Mouse (Mus musculus) C2C12 (cell line): ENCODE measurements around the gene Trim14. TPM values are rescaled to one million over a fixed set of nuclear protein-coding genes. Genes with fewer than 3 reads are reported as not detected.

Experiments
- H3K27me3 ChIP-seq: one replicate; pipeline ENCODE4 v1.6.1; 2011; ENCODE audit not compliant: control insufficient read depth, insufficient read depth, insufficient read length
- H3K36me3 ChIP-seq: one replicate; pipeline ENCODE4 v1.6.1; 2011; ENCODE audit not compliant: control insufficient read depth, insufficient read depth
- H3K4me3 ChIP-seq: one replicate; pipeline ENCODE4 v1.5.1; 2011; ENCODE audit warnings: mild to moderate bottlenecking, control low read depth; ENCODE audit not compliant: poor library complexity, insufficient read depth, severe bottlenecking
- H3K79me2 ChIP-seq: one replicate; pipeline ENCODE4 v1.6.1; 2011; ENCODE audit not compliant: control insufficient read depth, insufficient read depth
- H3K79me3 ChIP-seq: one replicate; pipeline ENCODE4 v1.6.1; 2011; ENCODE audit warnings: low read depth, control low read depth
- H3ac ChIP-seq: one replicate; pipeline ENCODE3; 2011; ENCODE audit warnings: low read depth; ENCODE audit not compliant: control insufficient read depth, insufficient read length
- CEBPB ChIP-seq: IDR thresholded peaks from one replicate; pipeline ENCODE4 v1.6.1; 2011; ENCODE audit warnings: low read depth, mild to moderate bottlenecking, control low read depth, moderate library complexity
- CTCF ChIP-seq: IDR thresholded peaks from one replicate; pipeline ENCODE4 v1.5.1; 2011; ENCODE audit not compliant: control insufficient read depth, insufficient read depth, insufficient read length
- FOSL1 ChIP-seq: IDR thresholded peaks from one replicate; pipeline ENCODE4 v1.8.0; 2011; ENCODE audit warnings: mild to moderate bottlenecking, low read length; ENCODE audit not compliant: poor library complexity, insufficient read depth, severe bottlenecking
- MAX ChIP-seq: IDR thresholded peaks from one replicate; pipeline ENCODE4 v1.6.1; 2011; ENCODE audit warnings: mild to moderate bottlenecking, control low read depth
- MYOD1 ChIP-seq: IDR thresholded peaks from one replicate; pipeline ENCODE4 v1.6.1; 2011; ENCODE audit warnings: low read depth; ENCODE audit not compliant: control insufficient read depth, insufficient read length
- MYOG ChIP-seq: IDR thresholded peaks from one replicate; pipeline ENCODE4 v1.6.1; 2011; ENCODE audit not compliant: control insufficient read depth, insufficient read length; ENCODE audit errors: extremely low read depth
- USF1 ChIP-seq: IDR thresholded peaks from one replicate; pipeline ENCODE4 v1.6.1; 2011; ENCODE audit warnings: low read depth, mild to moderate bottlenecking, control low read depth, moderate library complexity
- polyA plus RNA-seq: library from polyadenylated mRNA; unstranded; fragments of >200 nt; fragmentation: generic; extraction: Trizol; gene quantifications from one replicate; pipeline ENCODE4 v1.2.1, GENCODE M21; 2012; ENCODE audit warnings: missing spikeins

Gene Trim14
- polyA plus RNA-seq, 1 experiment, result 0.12 TPM

- H3K79me3 ChIP-seq, result no peaks in the 10 kb centered on the region
- TF ChIP-seq CEBPB (no peak), USF1 (peak; percentile 37), CTCF (no peak), MAX (peak; percentile 91), FOSL1 (no peak), MYOD1 (peak; percentile 33)
- H3ac ChIP-seq, result peak overlapping the region; percentile 64
- no peaks in the 10 kb centered on the region for H3K27me3 ChIP-seq
- peaks cover 25% of the 10 kb centered on the region for H3K36me3 ChIP-seq
- peak overlapping the region; percentile 30 for H3K4me3 ChIP-seq
- no peaks in the 10 kb centered on the region for H3K79me2 ChIP-seq
These were observed 28.9 kb downstream of the Trim14 start for GRCm38 (mm10) chr4:46506801-46507610.

DNA sequence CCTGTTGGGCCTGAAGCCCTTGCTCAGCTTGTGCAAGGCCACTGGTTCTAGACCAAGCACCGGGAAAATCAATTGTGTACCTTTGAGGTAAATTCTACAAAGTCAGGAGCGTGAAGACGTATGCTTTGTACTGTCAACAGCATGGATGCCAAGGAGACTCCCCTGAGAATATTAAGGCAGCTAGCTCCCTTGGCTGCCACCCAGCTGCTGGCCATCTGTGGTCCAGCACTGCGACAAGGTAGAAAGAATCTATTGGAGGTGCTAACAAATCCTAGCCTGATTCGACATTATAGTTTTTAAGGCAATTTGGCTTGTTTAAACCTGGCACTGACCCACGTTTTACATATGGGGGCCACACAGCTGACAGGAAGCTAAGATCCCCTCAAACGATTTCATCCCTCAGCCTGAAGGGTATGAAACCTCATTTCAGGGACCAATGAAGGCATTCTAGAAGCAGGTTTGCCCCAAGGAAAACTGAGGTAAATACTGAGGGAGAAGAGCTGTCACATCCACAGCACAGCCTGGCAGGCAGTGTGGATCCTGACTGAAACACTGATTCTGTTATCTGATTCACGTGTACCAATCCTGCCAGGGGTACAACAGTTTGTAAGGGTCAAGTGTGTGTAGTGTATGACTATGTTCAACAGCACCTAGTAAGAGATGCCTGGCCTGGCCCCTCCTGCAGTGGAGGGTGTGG, 30.4 kb downstream of the Trim14 start:
- TF ChIP-seq FOSL1, result no peak
- no peak for TF ChIP-seq MYOG
- TF ChIP-seq CTCF, result no peak
- TF ChIP-seq CEBPB, result no peak
- TF ChIP-seq MYOD1, result no peak
- no peak for TF ChIP-seq MAX
- no peak for TF ChIP-seq USF1
- Histone ChIP-seq H3K79me2 (no peaks in the 10 kb centered on the region), H3K36me3 (peaks cover 39% of the 10 kb centered on the region), H3K4me3 (no peak overlapping the region), H3ac (no peak overlapping the region), H3K79me3 (no peaks in the 10 kb centered on the region), H3K27me3 (no peaks in the 10 kb centered on the region)

- H3K79me2 ChIP-seq, result no peaks in the 10 kb centered on the region
- TF ChIP-seq USF1 (no peak), MYOG (no peak), CTCF (no peak), MAX (no peak), FOSL1 (no peak), MYOD1 (no peak), CEBPB (no peak)
- H3K36me3 ChIP-seq, result peaks cover 56% of the 10 kb centered on the region
- H3K79me3 ChIP-seq, result no peaks in the 10 kb centered on the region
- H3ac ChIP-seq, result no peak overlapping the region
- no peak overlapping the region for H3K4me3 ChIP-seq
- no peaks in the 10 kb centered on the region for H3K27me3 ChIP-seq
These were observed 32.1 kb downstream of the Trim14 start for GRCm38 (mm10) chr4:46503881-46504280.

DNA sequence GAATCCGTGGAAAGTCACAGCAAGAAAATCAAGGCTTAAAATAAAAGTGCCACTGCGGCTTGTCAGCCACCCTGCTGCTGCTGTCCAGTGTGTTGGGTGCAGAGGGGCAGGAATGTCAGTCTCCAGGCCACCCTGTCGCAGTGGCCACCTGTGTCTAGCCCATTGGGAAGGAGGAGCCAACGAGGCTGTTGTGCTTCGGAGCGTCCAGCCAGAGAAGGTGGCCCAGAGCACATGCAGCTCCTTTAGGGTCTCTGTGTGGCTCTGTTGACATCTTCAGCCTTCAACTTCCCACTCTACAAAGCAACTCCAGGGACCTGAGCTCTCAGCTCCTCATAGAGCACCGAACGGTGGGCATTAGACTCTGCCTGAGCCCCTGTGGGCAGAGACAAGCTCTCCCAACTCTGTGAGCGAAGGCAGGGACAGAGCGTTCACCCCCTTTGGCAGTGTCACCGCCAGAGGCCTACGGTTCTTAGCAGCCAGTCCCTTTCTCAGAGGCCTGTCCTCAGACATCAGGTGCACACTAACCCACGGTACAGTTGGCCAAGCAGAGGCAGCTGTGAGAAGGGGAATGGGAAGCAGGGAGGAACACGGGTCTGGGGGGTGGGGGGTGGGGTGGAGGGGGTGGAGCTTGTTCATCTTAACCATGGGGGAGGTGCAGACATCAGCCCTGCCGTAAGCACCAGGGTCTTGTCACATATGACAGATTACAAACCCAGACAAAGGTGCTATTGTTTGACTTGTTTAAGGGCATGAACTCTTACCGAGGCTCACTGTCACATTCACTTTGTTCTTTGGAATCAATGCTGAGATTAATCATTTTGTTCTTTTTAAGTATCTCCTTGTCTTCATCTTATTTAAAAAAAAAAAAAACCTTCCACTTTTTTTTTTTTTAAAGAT, 33.1 kb downstream of the Trim14 start:
- Histone ChIP-seq H3ac (no peak overlapping the region), H3K79me2 (peaks cover 5% of the 10 kb centered on the region), H3K4me3 (no peak overlapping the region), H3K36me3 (peaks cover 65% of the 10 kb centered on the region), H3K79me3 (no peaks in the 10 kb centered on the region), H3K27me3 (no peaks in the 10 kb centered on the region)
- TF ChIP-seq FOSL1, result no peak

DNA sequence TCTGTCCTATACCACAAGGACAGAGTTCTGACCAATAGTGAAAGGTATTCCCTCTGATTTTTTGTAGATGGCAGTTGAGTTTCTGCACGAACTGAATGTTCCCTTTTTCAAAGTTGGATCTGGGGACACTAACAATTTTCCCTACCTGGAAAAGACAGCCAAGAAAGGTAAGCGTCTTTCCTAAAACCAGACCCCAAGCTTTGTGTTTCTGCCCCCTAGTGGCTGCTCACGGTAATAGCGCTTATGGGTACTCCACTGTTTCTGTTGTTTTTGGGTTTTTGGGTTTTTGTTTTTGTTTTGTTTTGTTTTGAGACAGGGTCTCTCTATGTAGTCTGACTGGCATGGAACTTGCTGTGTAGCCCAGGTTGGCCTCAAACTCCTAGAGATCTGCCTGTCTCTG, 37.0 kb downstream of the Trim14 start:
- H3K36me3 ChIP-seq, result peaks cover 78% of the 10 kb centered on the region
- H3K4me3 ChIP-seq, result no peak overlapping the region
- peaks cover 8% of the 10 kb centered on the region for H3K79me2 ChIP-seq
- H3ac ChIP-seq, result no peak overlapping the region
- peaks cover 2% of the 10 kb centered on the region for H3K79me3 ChIP-seq
- no peaks in the 10 kb centered on the region for H3K27me3 ChIP-seq
- TF ChIP-seq CTCF (peak; percentile 38), USF1 (no peak)
